Mouse (Mus musculus): ENCODE data around the gene Ddx52. TPM values are rescaled to one million over a fixed set of nuclear protein-coding genes. Genes with fewer than 3 reads are reported as not detected.

The Ddx52 gene
- 22.5 and 28.8 TPM in 2 replicates for polyA plus RNA-seq (2014; fragmentation: Nextera tagmentation; extraction: Ambion mirVana)

DNA sequence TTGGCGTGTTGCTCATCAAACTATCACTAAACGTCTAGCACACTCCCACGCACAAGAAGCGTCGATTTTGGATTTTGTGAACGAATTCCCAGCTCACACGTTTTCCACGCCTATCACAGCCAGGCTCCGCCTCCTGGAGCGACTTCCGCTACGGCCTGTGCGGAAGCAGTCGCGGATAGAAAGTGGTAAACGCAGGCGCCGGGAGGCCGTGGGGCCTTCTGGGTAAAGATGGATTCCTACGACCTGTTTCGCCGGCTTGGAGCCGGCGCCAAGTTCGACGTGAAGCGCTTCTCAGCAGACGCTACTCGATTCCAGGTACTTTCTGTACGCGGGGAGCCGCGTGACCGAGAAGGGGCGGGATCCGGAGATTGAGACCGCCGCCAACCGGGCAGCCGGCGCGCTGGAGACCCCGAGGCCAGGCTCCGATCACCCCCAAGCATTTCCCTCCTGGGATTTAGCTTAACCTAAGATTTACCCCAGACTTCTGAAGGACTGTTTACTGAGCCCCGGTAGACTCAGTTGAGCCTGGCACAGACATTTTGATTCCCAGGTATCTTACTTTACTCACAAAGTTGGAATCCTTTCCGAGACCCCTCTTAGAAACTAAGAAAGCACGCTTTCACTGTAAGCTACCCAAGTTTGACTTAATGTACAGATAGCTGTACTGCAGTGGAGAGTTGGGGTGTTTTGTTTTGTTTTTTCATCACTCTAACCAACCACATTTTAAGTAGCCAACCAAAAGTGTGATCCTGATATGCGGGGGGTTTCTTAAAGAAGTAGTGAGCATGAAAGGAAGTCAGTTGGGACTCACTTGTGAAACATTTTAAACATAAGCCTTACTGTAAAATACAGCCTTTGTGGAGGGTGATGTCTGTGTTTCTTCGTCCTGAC, at the start of gene Ddx52:
Ddx52 (plus strand) TSS at position 113 of the 891 bp plus-strand sequence.
- H3K4me1 ChIP-seq (ENCODE audit: control insufficient read depth, insufficient read depth, low read length): peaks cover 5% of the 10 kb centered on the region
- peak within 1 kb of the TSS; percentile 70 for H3K4me3 ChIP-seq (replicated peaks; ENCODE audit: low read depth, low read length)
- H3K27ac ChIP-seq (replicated peaks; ENCODE audit: low read depth, low read length): peak within 1 kb of the TSS; percentile 67
- no peaks in the 10 kb centered on the region; the same call in 1 of the 2 replicates for H3K27me3 ChIP-seq (ENCODE audit: control insufficient read depth, insufficient read depth, low read length)
- peak within 1 kb of the TSS; percentile 67 for H3K9ac ChIP-seq (replicated peaks; ENCODE audit: low read length)
- H3K4me2 ChIP-seq (ENCODE audit: low read length): peak within 1 kb of the TSS; percentile 81
- H3K9me3 ChIP-seq (ENCODE audit: control insufficient read depth, low read length): no peaks in the 10 kb centered on the region
- H3K36me3 ChIP-seq (ENCODE audit: control insufficient read depth, insufficient read depth, low read length): peaks cover 36% of the 10 kb centered on the region
- WGBS: 1% methylated on average over 49 of the region's 49 CpGs
- DNase-seq (peak; percentile 96), ATAC-seq (ENCODE audit: low FRiP score, low TSS enrichment) (peak; percentile 78; the same call in 1 of the 2 replicates)

DNA sequence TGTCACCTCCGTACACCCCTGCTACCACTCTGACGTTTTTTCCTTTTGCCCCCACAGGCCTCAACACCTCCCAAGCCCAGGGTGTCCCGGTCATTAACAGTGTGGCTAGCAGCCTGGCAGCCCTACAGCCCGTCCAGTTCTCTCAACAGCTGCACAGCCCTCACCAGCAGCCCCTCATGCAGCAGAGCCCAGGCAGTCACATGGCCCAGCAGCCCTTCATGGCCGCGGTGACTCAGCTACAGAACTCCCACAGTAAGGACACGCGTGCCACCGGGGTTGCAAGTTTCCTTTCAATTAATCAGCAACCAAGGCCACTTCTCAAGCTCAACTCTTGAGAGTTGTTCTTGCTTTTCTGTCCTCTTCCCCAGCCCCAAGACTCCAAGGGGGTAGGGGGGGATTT, 48.5 kb upstream of the Ddx52 start:
- Histone ChIP-seq H3K4me2 (ENCODE audit: low read length) (no peak overlapping the region), H3K4me1 (ENCODE audit: control insufficient read depth, insufficient read depth, low read length) (no peaks in the 10 kb centered on the region), H3K9ac (replicated peaks; ENCODE audit: low read length) (no peak overlapping the region), H3K27ac (replicated peaks; ENCODE audit: low read depth, low read length) (no peak overlapping the region), H3K4me3 (replicated peaks; ENCODE audit: low read depth, low read length) (no peak overlapping the region), H3K36me3 (ENCODE audit: control insufficient read depth, insufficient read depth, low read length) (no peaks in the 10 kb centered on the region), H3K9me3 (ENCODE audit: control insufficient read depth, low read length) (no peaks in the 10 kb centered on the region), H3K27me3 (ENCODE audit: control insufficient read depth, insufficient read depth, low read length) (no peaks in the 10 kb centered on the region)
- no peak for ATAC-seq (ENCODE audit: low FRiP score, low TSS enrichment)
- WGBS: 81% methylated on average over 9 of the region's 9 CpGs
- DNase-seq: no peak

DNA sequence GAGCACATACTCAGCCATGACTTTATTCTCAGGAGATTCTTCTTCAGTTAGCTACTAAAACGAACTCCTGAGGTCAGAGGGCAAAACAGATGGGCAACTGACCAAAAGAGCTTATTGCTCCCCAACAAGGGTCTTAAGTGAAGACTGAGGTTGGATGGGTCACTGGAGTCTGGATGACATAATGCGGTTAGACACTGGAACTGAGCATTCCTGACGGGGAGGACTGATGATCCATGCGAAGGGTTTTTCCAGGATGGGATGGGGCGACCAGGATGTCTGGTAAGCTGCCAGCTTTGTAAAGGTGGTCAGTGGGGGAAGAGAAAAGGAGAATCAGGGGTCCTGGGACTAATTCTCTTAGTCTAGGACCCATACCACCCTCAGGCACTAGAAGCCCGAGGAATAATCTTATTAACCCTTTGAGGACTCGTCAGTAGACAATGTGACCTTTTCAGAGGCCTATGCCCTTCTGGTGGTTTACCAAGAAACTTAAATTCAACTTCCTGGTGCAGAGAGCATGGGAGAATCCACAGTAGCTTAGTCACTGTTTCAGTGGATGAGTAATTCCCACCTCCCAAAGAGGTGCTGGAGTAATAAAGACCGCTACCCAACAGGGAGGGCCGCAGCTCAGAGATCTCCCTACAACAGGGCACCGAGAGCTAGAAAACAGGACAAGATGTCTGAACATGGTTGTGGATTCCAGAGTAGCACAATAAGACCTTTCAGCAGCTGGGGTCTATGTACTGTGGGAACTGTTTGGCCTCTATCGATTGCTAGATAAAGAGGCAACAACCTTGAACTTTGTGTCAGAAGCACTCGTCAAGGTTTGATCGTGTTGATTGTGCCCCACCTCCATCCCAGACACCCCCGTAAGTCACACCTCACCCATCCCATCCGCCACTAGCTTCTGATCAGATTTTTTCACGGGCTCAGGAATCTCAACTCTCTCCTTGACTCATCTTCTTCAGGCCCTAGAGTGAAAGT, 45.1 kb upstream of the Ddx52 start:
- Histone ChIP-seq H3K27me3 (ENCODE audit: control insufficient read depth, insufficient read depth, low read length) (no peaks in the 10 kb centered on the region), H3K4me2 (ENCODE audit: low read length) (no peak overlapping the region), H3K9me3 (ENCODE audit: control insufficient read depth, low read length) (no peaks in the 10 kb centered on the region), H3K27ac (replicated peaks; ENCODE audit: low read depth, low read length) (no peak overlapping the region), H3K4me1 (ENCODE audit: control insufficient read depth, insufficient read depth, low read length) (no peaks in the 10 kb centered on the region), H3K4me3 (replicated peaks; ENCODE audit: low read depth, low read length) (no peak overlapping the region), H3K9ac (replicated peaks; ENCODE audit: low read length) (no peak overlapping the region), H3K36me3 (ENCODE audit: control insufficient read depth, insufficient read depth, low read length) (no peaks in the 10 kb centered on the region)
- DNase-seq (no peak), ATAC-seq (ENCODE audit: low FRiP score, low TSS enrichment) (no peak)
- 75% methylated on average over 16 of the region's 16 CpGs for WGBS

DNA sequence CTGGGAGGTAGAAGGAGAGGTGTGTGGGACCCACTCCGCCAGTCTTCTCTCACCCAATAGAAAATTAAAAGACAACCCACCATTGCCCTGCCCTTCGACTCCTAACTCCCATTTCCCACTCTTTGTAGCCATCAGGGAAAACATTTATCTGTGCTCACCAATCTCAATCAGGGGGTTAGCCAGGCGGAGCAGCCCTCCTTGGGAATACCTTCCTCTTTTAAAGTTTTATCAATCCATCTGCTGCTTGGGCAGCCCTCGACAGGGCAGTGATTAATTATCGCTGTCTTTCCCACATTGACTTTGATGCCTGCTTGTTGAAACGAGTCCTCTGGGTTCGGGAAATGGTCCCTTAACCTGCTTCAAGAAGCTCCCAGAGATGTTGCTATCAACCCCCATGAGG, 44.3 kb upstream of the Ddx52 start:
- DNase-seq (no peak), ATAC-seq (ENCODE audit: low FRiP score, low TSS enrichment) (no peak)
- no peak overlapping the region for H3K4me3 ChIP-seq (replicated peaks; ENCODE audit: low read depth, low read length)
- no peak overlapping the region for H3K27ac ChIP-seq (replicated peaks; ENCODE audit: low read depth, low read length)
- H3K9ac ChIP-seq (replicated peaks; ENCODE audit: low read length): no peak overlapping the region
- H3K27me3 ChIP-seq (ENCODE audit: control insufficient read depth, insufficient read depth, low read length): no peaks in the 10 kb centered on the region
- no peaks in the 10 kb centered on the region for H3K36me3 ChIP-seq (ENCODE audit: control insufficient read depth, insufficient read depth, low read length)
- H3K4me1 ChIP-seq (ENCODE audit: control insufficient read depth, insufficient read depth, low read length): no peaks in the 10 kb centered on the region
- H3K4me2 ChIP-seq (ENCODE audit: low read length): no peak overlapping the region
- WGBS: 78% methylated on average over 7 of the region's 7 CpGs
- H3K9me3 ChIP-seq (ENCODE audit: control insufficient read depth, low read length): no peaks in the 10 kb centered on the region

DNA sequence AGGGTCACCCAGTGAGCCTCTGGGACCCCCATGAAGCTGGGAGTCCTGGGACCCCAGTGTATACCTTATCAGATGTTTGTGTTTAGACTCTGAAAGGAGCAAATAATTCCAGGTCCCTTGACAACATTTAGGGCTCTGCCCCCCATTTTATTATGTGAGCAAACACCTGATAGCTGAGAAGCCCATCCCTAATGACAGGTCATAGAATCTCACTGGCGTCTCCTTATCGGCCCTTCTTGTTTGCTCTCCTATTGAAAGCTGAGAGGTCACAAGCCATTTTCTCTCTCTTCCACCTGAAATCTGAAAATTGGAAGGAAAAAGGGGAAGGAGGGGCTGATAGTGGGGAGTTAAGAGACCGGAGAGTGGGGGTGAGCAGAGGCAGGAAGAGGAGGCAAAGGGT, 39.0 kb upstream of the Ddx52 start:
- H3K27me3 ChIP-seq (ENCODE audit: control insufficient read depth, insufficient read depth, low read length): no peaks in the 10 kb centered on the region
- H3K4me3 ChIP-seq (replicated peaks; ENCODE audit: low read depth, low read length): no peak overlapping the region
- no peak for DNase-seq
- no peaks in the 10 kb centered on the region for H3K9me3 ChIP-seq (ENCODE audit: control insufficient read depth, low read length)
- no peak overlapping the region for H3K4me2 ChIP-seq (ENCODE audit: low read length)
- H3K27ac ChIP-seq (replicated peaks; ENCODE audit: low read depth, low read length): no peak overlapping the region
- H3K9ac ChIP-seq (replicated peaks; ENCODE audit: low read length): no peak overlapping the region
- no peaks in the 10 kb centered on the region for H3K36me3 ChIP-seq (ENCODE audit: control insufficient read depth, insufficient read depth, low read length)
- WGBS: 90% methylated on average over 3 of the region's 3 CpGs
- H3K4me1 ChIP-seq (ENCODE audit: control insufficient read depth, insufficient read depth, low read length): no peaks in the 10 kb centered on the region
- no peak for ATAC-seq (ENCODE audit: low FRiP score, low TSS enrichment)

DNA sequence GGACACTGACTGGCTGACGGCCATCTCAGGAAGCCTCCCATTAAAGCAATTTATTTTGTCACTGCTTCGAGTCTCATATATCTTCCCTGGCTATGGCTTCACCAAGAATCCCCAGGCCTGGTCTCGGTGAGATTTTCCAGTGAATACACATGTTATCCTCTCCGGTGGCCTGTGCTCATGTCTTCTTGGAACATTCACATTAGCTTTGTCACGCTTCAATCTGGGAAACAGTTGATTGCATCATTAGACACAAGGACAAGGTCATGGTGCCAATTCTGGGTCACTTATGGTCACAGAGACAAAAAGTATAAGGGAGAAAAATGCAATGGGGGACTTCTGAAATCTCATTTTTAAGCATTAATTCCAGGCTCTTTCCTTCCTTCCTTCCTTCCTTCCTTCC, 36.1 kb upstream of the Ddx52 start:
- no peaks in the 10 kb centered on the region for H3K27me3 ChIP-seq (ENCODE audit: control insufficient read depth, insufficient read depth, low read length)
- no peak for DNase-seq
- H3K4me2 ChIP-seq (ENCODE audit: low read length): no peak overlapping the region
- no peaks in the 10 kb centered on the region for H3K36me3 ChIP-seq (ENCODE audit: control insufficient read depth, insufficient read depth, low read length)
- H3K27ac ChIP-seq (replicated peaks; ENCODE audit: low read depth, low read length): no peak overlapping the region
- ATAC-seq (ENCODE audit: low FRiP score, low TSS enrichment): no peak
- H3K9ac ChIP-seq (replicated peaks; ENCODE audit: low read length): no peak overlapping the region
- no peaks in the 10 kb centered on the region for H3K4me1 ChIP-seq (ENCODE audit: control insufficient read depth, insufficient read depth, low read length)
- no peak overlapping the region for H3K4me3 ChIP-seq (replicated peaks; ENCODE audit: low read depth, low read length)
- 74% methylated on average over 5 of the region's 5 CpGs for WGBS
- H3K9me3 ChIP-seq (ENCODE audit: control insufficient read depth, low read length): no peaks in the 10 kb centered on the region

DNA sequence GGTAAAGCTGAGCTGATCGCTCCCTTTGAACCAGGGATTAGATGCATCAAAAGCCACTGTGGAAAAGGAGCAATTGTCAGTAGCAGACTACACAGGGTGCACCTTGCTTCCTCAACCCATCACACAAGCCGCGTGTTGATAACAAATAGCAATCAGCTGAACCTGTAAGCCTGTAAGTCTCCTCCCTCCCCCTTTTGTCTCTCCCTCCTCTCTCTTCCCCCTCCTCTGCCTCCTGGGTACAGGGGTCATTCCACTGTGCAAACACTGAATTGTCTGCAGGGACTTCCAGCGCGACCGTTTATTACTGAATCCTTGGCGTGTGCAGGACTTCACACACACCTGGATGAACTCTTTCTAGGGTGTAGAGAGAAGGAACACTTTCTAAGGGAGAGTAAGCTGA, 33.5 kb upstream of the Ddx52 start:
- Histone ChIP-seq H3K4me1 (ENCODE audit: control insufficient read depth, insufficient read depth, low read length) (no peaks in the 10 kb centered on the region), H3K27ac (replicated peaks; ENCODE audit: low read depth, low read length) (no peak overlapping the region), H3K27me3 (ENCODE audit: control insufficient read depth, insufficient read depth, low read length) (no peaks in the 10 kb centered on the region), H3K9ac (replicated peaks; ENCODE audit: low read length) (no peak overlapping the region), H3K4me3 (replicated peaks; ENCODE audit: low read depth, low read length) (no peak overlapping the region), H3K36me3 (ENCODE audit: control insufficient read depth, insufficient read depth, low read length) (no peaks in the 10 kb centered on the region), H3K4me2 (ENCODE audit: low read length) (no peak overlapping the region), H3K9me3 (ENCODE audit: control insufficient read depth, low read length) (no peaks in the 10 kb centered on the region)
- ATAC-seq (ENCODE audit: low FRiP score, low TSS enrichment) (no peak), DNase-seq (no peak)
- 11% methylated on average over 7 of the region's 7 CpGs for WGBS

DNA sequence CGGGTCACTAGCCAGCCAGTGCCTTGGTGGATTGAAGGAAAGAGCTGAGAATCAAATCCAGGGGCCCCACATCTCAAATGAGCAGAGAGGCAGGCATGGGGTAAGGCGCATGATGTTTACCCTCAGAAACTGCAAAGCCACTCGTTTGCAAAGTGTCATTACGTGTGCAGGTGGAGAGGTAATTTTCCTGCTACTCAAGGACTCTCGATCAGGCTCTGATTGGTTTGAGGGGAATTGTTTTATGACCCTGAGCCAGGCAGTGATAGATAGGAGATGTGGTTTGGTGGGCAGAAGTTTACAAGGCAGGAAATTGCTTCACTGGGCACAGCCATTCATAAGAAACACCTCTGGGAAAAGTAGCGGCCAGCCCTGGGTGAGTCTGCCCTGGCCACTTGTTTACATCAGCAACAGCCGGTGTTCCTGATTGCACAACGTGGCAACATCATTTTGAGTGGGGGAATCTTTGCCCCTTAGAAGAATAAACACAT, 28.0 kb upstream of the Ddx52 start:
- H3K4me1 ChIP-seq (ENCODE audit: control insufficient read depth, insufficient read depth, low read length): no peaks in the 10 kb centered on the region
- H3K36me3 ChIP-seq (ENCODE audit: control insufficient read depth, insufficient read depth, low read length): no peaks in the 10 kb centered on the region
- H3K4me3 ChIP-seq (replicated peaks; ENCODE audit: low read depth, low read length): no peak overlapping the region
- no peak overlapping the region for H3K9ac ChIP-seq (replicated peaks; ENCODE audit: low read length)
- no peak for DNase-seq
- 81% methylated on average over 8 of the region's 8 CpGs for WGBS
- H3K27ac ChIP-seq (replicated peaks; ENCODE audit: low read depth, low read length): no peak overlapping the region
- no peak for ATAC-seq (ENCODE audit: low FRiP score, low TSS enrichment)
- H3K9me3 ChIP-seq (ENCODE audit: control insufficient read depth, low read length): no peaks in the 10 kb centered on the region
- H3K27me3 ChIP-seq (ENCODE audit: control insufficient read depth, insufficient read depth, low read length): no peaks in the 10 kb centered on the region
- H3K4me2 ChIP-seq (ENCODE audit: low read length): no peak overlapping the region

All from midbrain, embryonic 14.5 days (tissue).